Mouse (Mus musculus): ENCODE measurements at regions not wholly inside any gene's neighbourhood (a gene's known extent, or its start where the extent isn't known, plus 50 kb on each side); places are given as distances from the start of the nearest gene placed in this dataset.

GRCm38 (mm10) chr7:69566949-69567348, 799.6 kb downstream of the Nr2f2 start:
- TF ChIP-seq CTCF (IDR thresholded peaks at IDR 0.05; ENCODE audit: insufficient read depth, low read length) (no peak), POLR2A (IDR thresholded peaks at IDR 0.05; ENCODE audit: borderline replicate concordance, extremely low read depth, low read depth, low read length) (no peak)

Measured in lung, adult 2 months (tissue).